Mouse (Mus musculus): ENCODE measurements around the gene Nfya.
"Not testable (repeated sequence)": the region's sequence is repeated elsewhere in the genome, so short reads cannot be mapped to it uniquely, and the experiment has no call there.

Nfya gene

GRCm38 (mm10) chr17:48391446-48391845 is 18.3 kb downstream of the Nfya start:
- no peak for DNase-seq

- no peak for DNase-seq
Observed at GRCm38 (mm10) chr17:48389442-48389841, 20.3 kb downstream of the Nfya start.

- DNase-seq: no peak
Observed at GRCm38 (mm10) chr17:48388666-48389065, 21.0 kb downstream of the Nfya start.

GRCm38 (mm10) chr17:48385786-48386461 is 23.8 kb downstream of the Nfya start:
- DNase-seq: no peak

- no peak for DNase-seq
Observed at GRCm38 (mm10) chr17:48379050-48379449, 30.7 kb downstream of the Nfya start.

GRCm38 (mm10) chr17:48376102-48376501 is 33.6 kb downstream of the Nfya start:
- no peak for DNase-seq

GRCm38 (mm10) chr17:48372987-48373386 is 36.7 kb downstream of the Nfya start:
- no peak for DNase-seq

GRCm38 (mm10) chr17:48371621-48372020 is 38.1 kb downstream of the Nfya start:
- no peak for DNase-seq

- DNase-seq: no peak
Observed at GRCm38 (mm10) chr17:48366806-48367205, 42.9 kb downstream of the Nfya start.

GRCm38 (mm10) chr17:48365511-48366155 is 44.1 kb downstream of the Nfya start:
- DNase-seq: no peak

GRCm38 (mm10) chr17:48363421-48363965 is 46.2 kb downstream of the Nfya start:
- DNase-seq: no peak

- peak; percentile 23 to 34 for DNase-seq
Observed at GRCm38 (mm10) chr17:48362966-48363365, 46.7 kb downstream of the Nfya start.

GRCm38 (mm10) chr17:48362346-48362745 is 47.4 kb downstream of the Nfya start:
- DNase-seq: no peak

GRCm38 (mm10) chr17:48360462-48360861 is 49.2 kb downstream of the Nfya start:
- DNase-seq: no peak

GRCm38 (mm10) chr17:48359616-48360015 is 50.1 kb downstream of the Nfya start, which contains the start of gene Treml1:
Gene Treml1 (plus strand): TSS chr17:48359916.
- no peak for DNase-seq

GRCm38 (mm10) chr17:48357892-48358291 is 51.8 kb downstream of the Nfya start:
- DNase-seq: no peak

- DNase-seq: no peak
Observed at GRCm38 (mm10) chr17:48355822-48356221, 53.9 kb downstream of the Nfya start.

- not testable (repeated sequence) for DNase-seq
Observed at GRCm38 (mm10) chr17:48352976-48353375, 56.7 kb downstream of the Nfya start.

GRCm38 (mm10) chr17:48350681-48351193 is 59.0 kb downstream of the Nfya start:
- no peak for DNase-seq

GRCm38 (mm10) chr17:48347287-48347686 is 62.4 kb downstream of the Nfya start:
- no peak for DNase-seq

- DNase-seq: no peak
Observed at GRCm38 (mm10) chr17:48346834-48347233, 62.9 kb downstream of the Nfya start.

GRCm38 (mm10) chr17:48346231-48346630 is 63.5 kb downstream of the Nfya start, which contains the start of gene Trem2:
Gene Trem2 (plus strand): TSS chr17:48346401.
- peak; percentile 30 to 36 for DNase-seq

- no peak for DNase-seq
Observed at GRCm38 (mm10) chr17:48345824-48346223, 63.9 kb downstream of the Nfya start.

- no peak for DNase-seq
Observed at GRCm38 (mm10) chr17:48343065-48343464, 66.6 kb downstream of the Nfya start.
